Mouse (Mus musculus) lung, postnatal 10 days (tissue): ENCODE results near the gene Nfib.

Experiments used
- DNase-seq: peaks from one replicate; pipeline ENCODE4 v3.0.0; 2021

Gene Nfib

GRCm38 (mm10) chr4:82509771-82510170, 195.8 kb downstream of the Nfib start:
- no peak for DNase-seq

DNA sequence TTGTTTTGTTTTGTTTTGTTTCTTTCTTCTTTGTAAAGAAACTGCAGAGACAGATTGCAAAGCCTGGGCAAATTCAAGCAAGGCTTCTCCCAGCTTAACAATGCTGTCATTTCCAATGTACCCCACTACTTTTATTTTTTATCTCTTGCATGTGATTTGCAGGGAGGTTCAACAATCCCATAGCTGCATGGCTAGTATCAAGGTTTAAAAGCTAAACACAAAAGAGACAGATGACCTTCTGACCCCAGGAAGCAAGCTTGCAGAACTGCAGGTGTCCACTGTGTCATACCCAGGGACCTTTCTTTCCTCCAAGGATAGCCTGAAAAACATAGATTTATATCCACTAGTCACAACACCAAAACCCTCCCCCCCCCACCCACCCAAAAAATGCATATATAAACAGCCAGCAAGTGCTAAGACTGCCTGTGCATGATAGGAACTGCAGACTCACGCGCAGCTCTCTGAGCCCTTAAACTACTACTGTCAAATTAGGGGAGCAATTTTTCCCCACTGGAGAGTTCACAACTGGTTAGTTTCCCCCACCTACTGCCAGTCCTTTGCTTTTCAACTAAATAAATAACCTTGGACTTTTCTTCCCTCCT, 196.3 kb downstream of the Nfib start:
- DNase-seq: no peak

GRCm38 (mm10) chr4:82508281-82508687, 197.3 kb downstream of the Nfib start:
- no peak for DNase-seq

DNA sequence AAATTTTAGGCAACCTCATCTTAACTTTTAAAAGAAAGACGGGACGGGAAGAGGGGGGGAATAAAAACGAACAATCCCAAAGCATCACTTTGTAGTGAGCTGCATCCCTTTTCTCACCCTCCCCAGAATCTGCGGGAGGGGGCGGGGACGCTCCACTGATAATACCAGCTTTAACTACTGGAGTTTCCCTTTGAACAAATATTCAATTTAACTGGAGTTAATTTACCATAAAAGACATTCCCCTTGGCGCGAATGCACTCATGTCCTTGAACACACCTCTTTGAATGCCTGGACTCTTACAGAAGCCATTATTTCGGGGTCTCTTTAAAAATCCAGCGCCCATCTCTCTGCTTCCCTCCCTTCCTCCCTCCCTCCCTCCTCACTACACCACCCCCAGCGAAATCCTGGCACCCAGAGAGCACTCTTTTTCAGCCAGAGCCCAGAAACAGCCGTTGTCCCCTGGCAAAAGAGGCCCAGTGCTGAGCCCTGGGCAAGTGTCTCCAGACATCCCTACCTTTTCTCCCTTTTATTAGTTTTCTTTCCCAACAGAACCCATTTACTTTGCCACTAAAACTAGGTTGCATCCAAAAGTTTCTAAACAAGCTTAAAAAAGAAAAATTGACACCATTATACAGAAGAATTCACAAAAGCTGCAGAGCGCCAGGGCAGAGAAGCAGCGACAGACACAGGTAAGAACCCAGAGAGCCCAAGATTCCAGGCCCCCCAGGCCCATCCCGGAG, 197.8 kb downstream of the Nfib start:
- DNase-seq: peak; percentile 74

GRCm38 (mm10) chr4:82506731-82507331, 198.7 kb downstream of the Nfib start:
- DNase-seq: peak; percentile 83

GRCm38 (mm10) chr4:82506081-82506730, 199.3 kb downstream of the Nfib start:
- DNase-seq: peak; percentile 95

- peak; percentile 89 for DNase-seq
Observed at GRCm38 (mm10) chr4:82505121-82506031, 200.2 kb downstream of the Nfib start.

DNA sequence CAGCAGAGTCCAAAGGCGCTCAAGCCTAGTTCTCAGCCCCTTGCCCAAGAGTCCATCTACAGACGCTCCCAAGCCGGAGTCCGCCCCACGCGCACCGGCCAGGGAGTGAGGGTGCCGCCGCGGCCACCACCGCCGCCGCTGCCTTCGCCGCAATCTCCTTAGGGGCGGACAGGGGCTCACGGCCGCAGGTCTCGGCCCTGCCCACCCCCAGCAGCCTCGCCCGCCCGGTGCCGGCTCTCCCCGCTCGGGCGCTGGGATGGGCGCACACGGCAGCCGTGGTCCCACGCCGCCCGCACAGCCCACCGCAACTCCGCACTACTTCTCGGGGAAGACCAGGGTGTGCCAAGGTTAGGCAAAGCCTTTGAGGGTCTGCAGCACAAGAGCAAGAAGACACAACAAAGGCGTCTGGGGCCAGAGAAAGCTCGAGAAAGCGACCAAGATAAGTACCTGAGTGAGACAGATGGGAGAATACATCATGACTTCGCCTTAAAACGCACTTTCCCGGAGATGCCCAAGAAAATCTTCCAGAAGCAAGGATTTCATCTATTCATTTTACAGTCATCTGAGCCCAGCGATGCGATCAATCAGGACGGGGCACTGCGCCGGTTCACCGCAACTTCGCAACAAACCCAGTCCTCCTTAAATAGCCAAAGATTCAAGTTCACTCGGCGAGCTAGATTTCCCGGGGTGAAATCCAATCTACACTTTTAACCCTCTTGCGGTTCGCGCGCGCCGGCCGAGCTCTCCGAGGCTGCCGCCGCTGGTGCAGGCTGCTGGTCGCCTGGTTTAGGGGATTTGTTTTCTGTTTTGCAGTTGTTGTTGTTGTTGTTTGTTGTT, 201.0 kb downstream of the Nfib start:
- no peak for DNase-seq

DNA sequence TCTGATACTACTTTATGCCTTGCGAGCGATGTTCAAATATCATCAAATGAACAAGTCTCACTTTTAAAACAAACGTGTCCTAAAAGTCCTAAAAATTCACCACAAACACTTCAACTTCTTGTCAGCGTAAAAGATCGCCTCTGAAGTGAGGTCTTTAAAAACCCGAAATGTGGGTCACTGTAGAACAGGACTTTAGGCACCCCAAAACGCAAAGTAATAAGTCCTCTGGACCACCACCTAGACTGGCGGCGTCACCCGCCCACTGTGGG, 201.6 kb downstream of the Nfib start:
- DNase-seq: no peak

DNA sequence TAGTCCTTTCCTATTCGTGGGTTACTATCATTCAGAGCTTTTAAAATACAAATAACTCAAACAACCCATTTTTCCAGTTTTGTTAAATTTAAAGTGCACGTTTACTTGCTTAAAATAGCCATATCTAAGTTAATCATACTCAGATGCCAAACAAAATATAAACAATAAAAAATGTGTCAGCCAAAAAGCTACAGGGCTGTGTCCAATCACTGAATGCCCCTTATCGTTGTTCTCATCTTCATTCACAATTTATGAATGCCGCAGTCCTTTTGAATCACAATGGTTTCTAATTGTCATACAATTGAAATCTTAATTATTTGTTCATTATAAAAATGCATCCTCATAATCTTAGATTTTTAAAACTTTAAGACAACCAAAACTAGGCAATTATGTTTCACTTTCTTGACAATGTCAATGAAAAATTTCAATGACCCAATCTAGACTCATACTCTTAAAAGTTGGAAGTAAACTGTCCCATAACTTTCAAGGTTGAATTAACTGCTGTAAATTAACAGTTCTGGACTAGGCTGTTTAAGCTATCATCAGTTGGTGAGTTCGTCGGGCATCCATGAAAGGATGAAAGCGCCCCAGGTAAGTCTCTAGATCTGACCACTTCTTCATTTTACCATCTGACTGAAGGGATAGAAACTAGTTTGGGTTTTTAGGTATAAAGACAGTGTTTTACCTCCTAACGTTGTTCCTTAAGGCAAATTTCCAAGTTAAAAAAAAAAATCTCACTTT, 202.1 kb downstream of the Nfib start:
- DNase-seq: no peak

DNA sequence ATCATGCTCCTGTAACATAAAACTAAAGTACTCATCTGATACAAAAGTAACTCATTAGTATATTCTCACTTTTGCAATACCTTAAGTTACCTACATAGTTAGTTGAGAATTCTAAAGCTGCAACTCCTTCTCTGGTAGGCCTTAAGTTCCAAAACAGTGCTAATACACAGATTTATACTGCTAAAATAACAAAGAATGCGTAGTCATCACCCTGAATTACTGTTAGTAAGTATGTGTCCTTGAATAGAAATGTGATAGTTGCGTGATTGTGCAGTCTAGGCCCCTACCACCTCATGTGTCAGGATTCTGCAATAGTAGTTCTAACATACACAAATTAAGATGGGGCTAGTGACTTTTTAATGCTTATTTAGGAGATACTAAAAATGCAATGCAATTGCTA, 202.9 kb downstream of the Nfib start:
- no peak for DNase-seq

- no peak for DNase-seq
Observed at GRCm38 (mm10) chr4:82502012-82502411, 203.5 kb downstream of the Nfib start.

- DNase-seq: no peak
Observed at GRCm38 (mm10) chr4:82500578-82501098, 204.9 kb downstream of the Nfib start.

DNA sequence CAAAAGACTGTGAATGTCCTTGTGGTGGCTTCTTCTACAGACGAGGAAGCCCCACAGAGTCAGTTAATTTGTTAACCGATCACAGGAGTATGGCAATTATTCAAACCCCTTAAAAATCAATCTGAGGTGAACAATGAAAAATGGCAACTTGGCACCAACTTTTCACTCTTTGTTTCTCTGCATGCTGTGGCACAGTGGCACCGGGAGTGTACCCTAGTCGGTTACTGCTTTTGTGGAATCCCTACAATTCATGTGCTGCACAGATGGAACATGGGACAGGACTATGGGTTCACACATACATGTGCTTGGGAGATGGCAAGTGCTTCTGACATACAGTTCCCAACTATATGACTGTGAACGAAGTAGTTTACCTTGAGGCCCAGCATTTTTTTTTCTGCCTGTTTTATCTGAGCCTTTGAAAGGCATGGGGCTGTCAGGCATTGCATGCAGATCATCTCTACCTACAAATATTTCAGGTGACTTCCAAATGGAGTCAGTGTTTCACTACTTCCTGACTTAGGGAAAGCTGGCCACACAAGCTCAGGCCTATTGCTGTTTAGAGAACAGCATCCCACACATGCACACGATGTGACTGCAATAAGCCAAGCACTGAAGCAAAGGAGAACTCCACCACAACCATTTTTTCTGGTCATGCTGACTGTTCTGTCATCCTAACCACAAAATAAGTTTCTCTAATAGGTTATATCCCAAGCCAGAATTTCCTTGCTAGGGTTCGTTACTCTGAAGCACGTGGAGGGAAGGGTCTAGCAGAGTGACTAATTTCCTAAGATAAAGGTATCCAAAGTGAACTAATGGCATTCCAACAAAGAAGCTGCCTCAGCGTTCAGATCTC, 205.6 kb downstream of the Nfib start:
- DNase-seq: no peak

- DNase-seq: peak; percentile 38
Observed at GRCm38 (mm10) chr4:82499238-82499637, 206.3 kb downstream of the Nfib start.

- peak; percentile 21 for DNase-seq
Observed at GRCm38 (mm10) chr4:82497671-82498631, 207.6 kb downstream of the Nfib start.

GRCm38 (mm10) chr4:82497141-82497566, 208.4 kb downstream of the Nfib start:
- peak; percentile 50 for DNase-seq

DNA sequence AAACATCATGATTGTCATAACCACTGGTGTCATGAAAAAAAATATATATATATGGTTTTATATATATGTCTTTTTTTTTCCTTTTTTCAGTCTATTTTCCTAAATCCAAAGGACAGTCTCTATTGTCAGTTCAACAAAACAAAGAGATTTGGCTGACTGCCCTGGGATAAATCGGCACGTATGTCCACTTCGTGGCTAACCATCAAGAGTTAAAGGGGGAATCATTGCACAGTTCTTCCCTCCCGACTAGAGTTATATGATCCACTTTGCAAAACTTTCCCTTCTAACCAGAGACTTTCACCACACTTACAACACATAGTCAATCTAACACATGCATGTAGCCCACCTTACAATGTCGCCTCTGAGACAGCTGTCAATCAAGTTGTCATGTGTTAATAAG, 209.2 kb downstream of the Nfib start:
- no peak for DNase-seq

DNA sequence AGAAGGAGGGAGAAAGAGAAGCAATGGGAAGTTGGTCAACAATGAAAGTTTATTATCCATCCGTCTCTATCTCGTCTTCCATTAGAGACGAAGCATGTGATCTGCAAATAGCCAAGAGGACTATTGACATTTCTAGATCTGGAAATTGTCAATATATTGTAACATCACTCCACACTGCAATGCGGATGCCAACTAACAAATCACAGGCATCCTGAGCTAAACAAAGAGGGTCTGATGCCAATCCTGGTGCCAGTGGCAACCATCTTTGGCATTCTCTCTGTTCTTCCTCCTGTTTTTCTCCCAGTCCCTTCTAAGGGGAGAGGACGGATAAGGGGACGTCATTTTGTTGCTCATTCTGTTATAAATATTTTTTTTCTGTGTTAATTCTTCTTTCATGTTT, 209.9 kb downstream of the Nfib start:
- DNase-seq: no peak
